Mouse (Mus musculus): ENCODE measurements around the gene Dnah17.

The Dnah17 gene

DNA sequence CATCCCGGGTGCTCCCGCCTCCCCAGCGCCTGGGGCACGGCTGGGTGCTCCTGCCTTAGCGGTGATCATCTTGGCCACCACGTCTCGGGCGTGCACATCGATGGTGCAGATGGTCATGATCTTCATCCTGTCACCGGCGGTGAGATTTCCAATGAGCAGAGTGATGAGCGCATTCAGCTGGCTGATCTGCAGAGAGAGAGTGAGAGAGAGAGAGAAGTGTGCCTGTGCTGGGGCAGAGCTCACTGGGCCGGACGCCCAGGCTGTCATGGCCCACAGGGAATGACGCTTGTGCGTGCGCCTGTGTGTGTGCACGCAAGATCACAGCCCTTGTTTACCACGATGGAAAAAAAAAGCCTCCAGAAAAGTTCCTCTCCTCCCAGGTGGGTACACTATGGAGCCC is 41.5 kb downstream of the Dnah17 start:
- DNase-seq (ENCODE audit: low spot score), result no peak

DNA sequence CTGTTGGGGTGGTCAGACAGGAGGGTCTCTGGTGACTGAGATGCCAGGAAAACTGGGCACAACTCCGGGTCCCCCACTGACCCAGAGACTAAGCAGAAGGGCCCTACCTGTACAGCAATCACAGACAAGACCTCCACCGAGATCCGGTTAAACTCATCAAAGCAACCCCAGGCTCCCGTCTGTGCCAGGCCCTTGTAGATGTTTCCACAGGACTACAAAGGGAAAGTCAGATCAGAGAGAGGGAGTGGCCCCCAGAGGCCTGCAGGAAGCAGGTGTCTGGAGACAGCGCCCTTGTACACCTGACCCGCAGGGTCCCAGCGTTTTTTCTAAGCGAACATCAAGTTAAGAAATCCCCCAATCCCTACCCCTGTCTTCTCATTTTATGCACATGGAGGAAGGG is 44.5 kb downstream of the Dnah17 start:
- DNase-seq (ENCODE audit: low spot score), result no peak

GRCm38 (mm10) chr11:118085176-118085575 is 45.3 kb downstream of the Dnah17 start:
- no peak for DNase-seq (ENCODE audit: low spot score)

- DNase-seq (ENCODE audit: low spot score), result no peak
Observed at GRCm38 (mm10) chr11:118084266-118084665, 46.2 kb downstream of the Dnah17 start.

GRCm38 (mm10) chr11:118083811-118084210 is 46.6 kb downstream of the Dnah17 start:
- DNase-seq (ENCODE audit: low spot score), result peak; percentile 68

- DNase-seq (ENCODE audit: low spot score), result no peak
Observed at GRCm38 (mm10) chr11:118082294-118082693, 48.1 kb downstream of the Dnah17 start.

- DNase-seq (ENCODE audit: low spot score), result no peak
Observed at GRCm38 (mm10) chr11:118079750-118080149, 50.7 kb downstream of the Dnah17 start.

DNA sequence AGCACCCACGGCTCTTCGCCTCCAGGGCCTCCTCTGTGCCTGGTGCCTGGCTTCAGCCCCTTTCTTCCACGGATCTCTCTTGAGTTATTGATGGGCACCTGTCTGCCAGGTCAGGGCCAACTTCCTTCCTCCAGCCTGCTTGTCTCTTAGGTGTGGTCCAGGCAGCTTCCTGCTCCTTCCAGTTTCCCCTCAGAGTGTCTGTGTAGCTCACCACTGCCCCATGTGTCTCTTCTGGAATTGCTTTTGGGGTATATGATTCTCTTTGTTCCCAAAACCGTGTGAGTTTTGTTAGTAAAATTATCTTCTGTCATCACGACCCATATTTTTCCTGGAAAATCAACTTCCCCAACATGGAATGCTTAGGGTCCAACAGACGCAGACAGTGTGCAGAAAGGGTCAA is 53.5 kb downstream of the Dnah17 start:
- DNase-seq (ENCODE audit: low spot score), result no peak

- no peak for DNase-seq (ENCODE audit: low spot score)
Observed at GRCm38 (mm10) chr11:118075035-118075522, 55.4 kb downstream of the Dnah17 start.

DNA sequence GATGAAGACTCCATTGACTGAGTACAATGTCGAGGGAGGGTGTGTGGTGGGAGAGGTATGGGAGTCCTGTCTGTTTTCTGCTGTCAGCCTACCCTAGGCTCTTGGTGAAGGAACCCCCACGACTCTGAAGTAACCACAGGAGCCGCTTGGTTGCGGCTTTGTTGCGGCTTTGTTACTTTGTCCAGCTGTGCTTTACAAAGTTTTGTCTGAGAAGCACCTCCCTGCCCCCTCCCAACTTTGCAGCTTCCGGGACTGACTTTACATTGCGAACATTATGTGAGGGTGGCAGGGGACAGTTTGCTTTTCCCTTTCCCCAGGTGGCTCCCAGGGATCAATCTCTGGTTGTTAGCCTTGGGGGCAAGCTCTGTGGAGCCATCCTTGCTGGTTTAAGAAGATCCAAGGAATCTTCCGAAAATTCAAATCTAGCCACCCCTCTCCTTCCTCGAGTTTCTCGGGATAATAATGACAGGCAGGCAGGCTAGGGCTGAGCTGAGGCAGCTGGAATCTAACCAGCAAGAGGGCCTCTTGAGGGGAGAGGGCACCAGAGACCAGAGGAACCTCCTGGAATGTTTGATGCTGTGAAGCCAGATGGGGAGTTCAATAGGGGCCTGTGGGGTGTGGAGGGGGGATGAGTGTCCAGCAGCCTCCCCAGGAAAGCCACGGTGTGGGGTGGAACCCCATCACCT is 59.1 kb downstream of the Dnah17 start:
- no peak for DNase-seq (ENCODE audit: low spot score)

DNA sequence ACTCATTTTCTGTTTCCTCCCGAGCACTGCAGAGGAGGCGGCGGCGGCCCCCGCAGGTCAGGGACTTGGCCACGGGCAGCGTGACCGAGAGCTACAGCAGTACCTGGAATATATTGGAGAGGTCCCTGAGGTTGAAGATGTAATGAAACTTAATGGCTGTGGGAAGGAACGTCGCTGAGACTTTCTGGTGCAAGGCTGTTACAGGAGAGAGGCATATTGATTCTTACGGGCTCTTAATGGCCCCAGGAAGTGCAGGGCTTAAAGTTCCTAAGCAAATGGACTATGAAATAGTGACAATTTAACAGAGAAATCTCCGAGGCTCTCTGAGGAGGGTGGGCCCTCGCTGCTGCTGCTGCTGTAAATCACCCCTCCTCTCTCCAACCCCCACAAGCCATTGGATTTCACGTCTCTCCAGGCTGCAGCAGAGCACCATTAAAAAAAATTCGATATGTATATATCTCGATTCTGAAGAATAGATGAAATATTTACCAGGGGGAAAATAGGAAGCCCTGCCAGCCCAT is 61.6 kb downstream of the Dnah17 start:
- DNase-seq (ENCODE audit: low spot score), result no peak

DNA sequence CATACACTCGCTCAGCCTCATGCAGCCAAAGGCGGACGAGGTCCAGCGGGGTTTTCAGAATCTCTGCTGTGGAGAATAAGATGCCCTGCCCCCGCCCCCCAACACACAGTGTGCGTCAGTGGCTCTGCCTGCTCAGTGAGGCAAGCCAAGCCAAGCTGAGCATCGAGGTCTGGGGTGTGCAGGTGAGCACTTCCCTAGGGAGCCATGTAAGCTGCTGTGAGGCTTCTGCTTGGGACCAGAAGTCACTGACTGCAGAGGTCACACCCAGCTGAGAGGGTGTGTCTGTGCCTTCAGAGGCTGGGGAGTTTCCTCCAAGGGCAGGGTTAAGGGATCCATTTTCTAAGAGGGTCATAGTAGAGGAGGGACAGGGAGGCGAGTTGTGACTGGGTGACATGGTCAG is 62.8 kb downstream of the Dnah17 start:
- no peak for DNase-seq (ENCODE audit: low spot score)

- DNase-seq (ENCODE audit: low spot score), result no peak
Observed at GRCm38 (mm10) chr11:118060038-118060437, 70.4 kb downstream of the Dnah17 start.

DNA sequence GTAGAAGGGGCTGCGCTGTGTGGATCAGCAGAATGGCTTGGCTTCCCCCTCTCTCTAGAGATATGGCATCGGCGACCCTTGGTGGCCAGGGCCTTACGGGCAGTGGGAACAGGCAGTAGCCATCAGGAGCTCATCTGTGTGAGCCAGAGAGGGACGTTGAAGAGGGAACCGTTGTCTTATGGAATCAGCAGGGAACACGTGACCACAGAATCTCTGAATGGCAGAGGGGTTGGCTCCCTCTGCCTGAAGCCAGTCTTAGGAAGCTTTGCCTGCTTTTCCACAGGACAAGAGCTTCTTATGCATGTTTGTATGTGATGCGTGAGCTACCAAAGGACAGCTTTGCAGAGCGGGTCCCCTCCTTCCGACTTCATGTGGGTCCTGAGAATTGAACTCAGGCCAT is 71.6 kb downstream of the Dnah17 start:
- DNase-seq (ENCODE audit: low spot score), result no peak

GRCm38 (mm10) chr11:118058367-118058766 is 72.1 kb downstream of the Dnah17 start:
- no peak for DNase-seq (ENCODE audit: low spot score)

DNA sequence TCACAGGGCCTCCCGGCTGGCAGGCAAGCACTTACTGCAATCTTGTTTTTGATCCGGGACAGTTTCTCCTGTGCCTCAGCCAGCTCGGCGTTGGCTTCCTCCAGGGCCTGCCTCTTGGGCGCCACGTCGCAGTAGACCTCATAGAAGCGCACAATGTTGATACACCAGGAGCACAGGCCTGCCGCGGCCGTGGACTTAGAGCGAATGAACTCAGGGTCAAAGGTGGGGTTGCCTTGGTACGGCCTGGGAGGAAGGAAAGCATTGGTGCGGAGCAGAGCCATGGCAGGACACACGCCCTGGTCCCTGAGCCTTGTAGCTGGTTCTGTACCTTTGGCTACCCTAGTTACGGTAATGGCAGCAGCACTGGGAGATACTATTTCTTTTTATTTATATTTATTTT is 80.3 kb downstream of the Dnah17 start:
- no peak for DNase-seq (ENCODE audit: low spot score)

GRCm38 (mm10) chr11:118049641-118050040 is 80.8 kb downstream of the Dnah17 start:
- no peak for DNase-seq (ENCODE audit: low spot score)

GRCm38 (mm10) chr11:118043293-118043907 is 87.0 kb downstream of the Dnah17 start:
- DNase-seq (ENCODE audit: low spot score), result peak; percentile 50

- no peak for DNase-seq (ENCODE audit: low spot score)
Observed at GRCm38 (mm10) chr11:118042791-118043190, 87.6 kb downstream of the Dnah17 start.

DNA sequence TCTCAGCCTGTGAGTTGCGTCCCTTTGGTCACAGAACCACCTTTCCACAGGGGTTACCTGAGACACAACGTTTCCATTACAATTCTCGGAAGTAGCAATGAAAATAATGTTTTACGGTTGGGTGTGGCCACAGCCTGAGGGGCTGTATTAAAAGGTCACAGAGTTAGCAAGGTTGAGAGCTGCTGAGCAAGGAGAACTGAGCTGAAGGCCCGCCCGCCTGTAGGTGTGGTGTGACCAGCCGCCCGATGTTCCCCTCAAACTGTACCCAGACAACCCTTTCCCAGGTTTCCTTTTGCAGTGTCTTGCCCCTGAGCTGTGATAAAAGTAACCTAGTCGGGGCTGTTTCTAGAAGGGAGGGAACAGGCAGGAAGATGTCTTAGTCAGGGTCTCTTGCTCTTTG is 95.4 kb downstream of the Dnah17 start:
- no peak for DNase-seq (ENCODE audit: low spot score)

DNA sequence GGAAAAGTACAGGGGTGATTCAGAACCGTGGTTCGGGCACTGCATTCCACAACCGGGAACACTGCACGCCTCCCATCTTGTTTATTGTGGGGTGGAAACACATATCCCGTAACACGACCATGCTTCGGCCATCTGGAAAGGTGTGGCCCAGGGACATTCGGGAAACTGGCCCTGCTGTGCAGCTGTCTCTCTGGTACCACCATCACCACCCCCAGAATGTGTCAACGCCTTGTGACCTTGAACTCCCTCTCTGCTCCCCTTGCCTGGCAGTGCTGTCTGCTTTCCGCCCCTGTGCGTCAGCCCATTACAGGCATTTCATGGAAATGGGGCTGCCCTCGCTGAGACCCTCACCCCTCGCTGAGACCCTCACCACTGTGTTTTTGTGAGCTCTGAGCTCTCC is 96.0 kb downstream of the Dnah17 start:
- no peak for DNase-seq (ENCODE audit: low spot score)

DNA sequence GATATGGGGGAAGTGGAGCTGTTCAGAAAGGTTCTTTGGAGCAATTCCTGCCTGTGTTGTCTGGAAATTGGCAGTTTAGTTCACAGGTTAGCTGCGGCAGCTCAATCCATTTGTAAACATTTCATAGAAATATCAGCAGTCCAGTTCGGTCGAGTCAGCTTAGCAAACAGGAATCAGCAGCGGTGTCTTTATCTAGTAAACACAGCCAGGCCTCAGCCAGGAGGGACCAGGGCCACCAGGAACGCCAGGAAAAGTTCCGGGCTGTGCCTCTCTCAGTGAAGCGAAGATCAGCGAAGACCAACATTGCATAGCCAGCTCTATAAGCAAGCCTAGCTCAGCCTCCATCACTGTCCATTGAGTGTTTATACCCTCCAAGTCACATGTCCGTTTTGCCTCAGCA is 99.3 kb downstream of the Dnah17 start:
- DNase-seq (ENCODE audit: low spot score), result no peak

DNA sequence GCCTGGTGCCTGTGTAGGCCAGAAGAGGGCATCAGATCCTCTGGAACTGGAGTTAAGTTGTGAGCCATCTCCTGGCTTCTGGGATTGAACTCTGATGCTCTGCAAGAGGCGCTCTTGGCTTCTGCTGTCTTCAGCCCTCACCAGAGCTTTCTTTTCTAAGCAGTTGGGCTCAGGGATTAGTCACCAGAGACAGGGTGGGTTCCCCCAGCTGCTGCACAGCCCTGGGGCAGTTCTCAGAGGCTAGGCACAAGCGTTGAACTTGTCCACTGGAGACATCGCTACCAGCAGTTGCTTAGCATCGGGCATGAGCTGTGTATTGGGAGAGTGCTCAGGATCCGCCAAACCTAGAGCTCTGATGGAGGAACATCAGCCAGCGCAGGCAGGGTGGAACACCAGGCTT is 101.3 kb downstream of the Dnah17 start:
- no peak for DNase-seq (ENCODE audit: low spot score)

DNA sequence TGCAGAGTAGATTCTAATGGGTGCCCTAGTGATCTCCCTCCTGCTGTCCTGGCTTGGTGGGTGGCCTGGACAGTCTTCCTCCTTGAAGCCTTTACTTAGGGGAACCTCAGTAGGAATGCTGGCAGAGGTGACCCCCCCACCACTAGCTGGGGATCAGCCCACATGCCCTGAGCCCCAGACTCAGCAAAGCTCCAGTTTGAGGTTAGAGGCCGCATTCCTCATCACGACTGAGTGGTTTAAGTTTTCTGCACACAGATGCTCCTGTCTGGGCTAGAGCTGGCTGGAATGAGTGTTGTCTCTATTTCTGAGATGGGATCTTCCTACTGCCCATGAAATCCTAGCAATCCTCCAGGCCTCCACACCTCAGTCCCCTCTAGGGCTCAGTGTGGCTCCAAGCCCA is 106.3 kb downstream of the Dnah17 start:
- no peak for DNase-seq (ENCODE audit: low spot score)

Measured in ovary, postnatal 14 days (tissue).